Mouse (Mus musculus): ENCODE data around the gene Dus2. TPM values are rescaled to one million over a fixed set of nuclear protein-coding genes. Genes with fewer than 3 reads are reported as not detected.

The Dus2 gene
- polyA plus RNA-seq (2016; fragmentation: Nextera tagmentation; extraction: Ambion mirVana), result 25.3 and 26.6 TPM in 2 replicates

DNA sequence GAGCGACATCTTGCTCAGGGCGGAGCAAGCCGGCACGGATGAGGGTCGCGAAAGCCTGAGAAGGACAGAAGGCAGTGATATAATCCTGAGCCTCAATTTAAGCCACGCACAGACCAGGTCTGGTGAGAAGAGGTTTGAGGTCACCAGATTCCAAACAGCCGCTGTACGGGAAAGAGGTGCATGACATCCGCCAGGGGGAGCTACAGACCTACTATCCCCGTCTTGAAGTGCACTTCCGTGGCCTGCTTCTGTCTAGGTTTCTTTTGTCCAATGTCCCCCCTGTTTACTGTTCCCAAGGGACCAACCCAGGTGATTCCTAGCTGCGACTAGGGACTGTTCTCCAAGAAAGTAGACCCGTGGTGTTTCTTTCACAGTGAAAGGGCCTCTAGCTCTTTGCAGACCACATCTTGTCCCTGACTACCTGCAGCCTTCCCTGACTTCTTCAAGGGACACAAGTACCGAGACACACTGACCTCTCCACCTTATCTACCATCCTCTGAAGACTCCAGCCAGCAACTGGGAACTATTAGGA is at the start of gene Dus2:
Dus2 (plus strand) TSS at position 482 of the 532 bp plus-strand sequence.
- H3K9me3 ChIP-seq, result no peaks in the 10 kb centered on the region
- no peak within 1 kb of the TSS for H3K27ac ChIP-seq
- H3K4me2 ChIP-seq (replicated peaks), result peak within 1 kb of the TSS; percentile 28
- H3K4me3 ChIP-seq, result peak within 1 kb of the TSS; percentile 5; the same call in 1 of the 2 replicates
- H3K27me3 ChIP-seq, result 0 out of 2 replicates have a peak, but pooled peaks cover 3% of the 10 kb centered on the region
- ATAC-seq (ENCODE audit: insufficient number of reproducible peaks, insufficient read depth, low FRiP score, low TSS enrichment), result 0 out of 2 replicates have a peak, but pooled peaks have one; percentile 41
- no peaks in the 10 kb centered on the region for H3K36me3 ChIP-seq
- H3K9ac ChIP-seq, result no peak within 1 kb of the TSS
- H3K4me1 ChIP-seq, result no peaks in the 10 kb centered on the region
- 10% methylated on average over 15 of the region's 15 CpGs for WGBS

DNA sequence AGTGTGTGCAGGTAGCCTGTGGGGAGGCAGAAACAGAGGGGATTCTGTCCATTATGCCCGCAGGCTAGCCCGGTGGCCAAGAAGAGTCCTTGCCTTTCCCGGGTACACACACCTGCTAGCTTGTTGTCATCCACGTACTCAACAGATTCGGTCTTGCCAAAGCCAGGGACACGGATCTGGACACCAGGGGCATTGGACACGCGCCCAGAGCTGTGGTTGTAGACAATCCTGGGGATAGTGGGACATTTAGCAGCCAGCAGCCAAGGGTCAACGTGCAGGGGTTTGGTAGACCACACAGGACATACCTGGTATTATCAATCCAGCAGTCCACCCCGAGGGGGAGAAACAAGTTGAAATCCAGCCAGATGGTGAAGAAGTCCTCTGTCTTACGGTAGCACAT is 49.1 kb upstream of the Dus2 start:
- no peak for ATAC-seq (ENCODE audit: insufficient number of reproducible peaks, insufficient read depth, low FRiP score, low TSS enrichment)
- Histone ChIP-seq H3K4me3 (no peak overlapping the region), H3K4me1 (no peaks in the 10 kb centered on the region), H3K9ac (no peak overlapping the region), H3K27ac (no peak overlapping the region), H3K9me3 (no peaks in the 10 kb centered on the region), H3K27me3 (no peaks in the 10 kb centered on the region), H3K36me3 (peaks cover 53% of the 10 kb centered on the region), H3K4me2 (replicated peaks) (no peak overlapping the region)
- 90% methylated on average over 11 of the region's 11 CpGs for WGBS

DNA sequence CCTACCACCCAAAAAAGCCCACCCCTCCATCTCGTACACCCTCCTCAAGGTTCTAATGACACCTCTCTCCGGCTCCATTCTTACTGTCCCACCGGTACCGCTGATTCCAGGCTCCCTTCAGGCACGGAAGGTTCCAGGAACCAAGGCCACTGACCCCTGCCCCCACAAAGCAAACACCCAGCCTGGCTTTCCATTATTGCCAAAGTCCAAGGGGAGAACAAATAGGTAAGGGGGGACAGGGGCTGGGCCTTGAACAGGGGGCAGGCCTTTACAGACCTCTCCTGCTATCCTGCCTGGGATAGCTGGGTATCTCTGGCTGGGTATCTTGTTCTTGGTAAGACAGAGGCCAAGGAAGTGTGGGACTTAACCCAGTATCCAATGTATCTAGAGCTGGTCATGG is 48.6 kb upstream of the Dus2 start:
- Histone ChIP-seq H3K27ac (no peak overlapping the region), H3K4me3 (no peak overlapping the region), H3K4me2 (replicated peaks) (no peak overlapping the region), H3K36me3 (peaks cover 58% of the 10 kb centered on the region), H3K4me1 (no peaks in the 10 kb centered on the region), H3K9ac (0 out of 2 replicates have a peak overlapping the region, but pooled peaks have one; percentile 4), H3K27me3 (no peaks in the 10 kb centered on the region), H3K9me3 (no peaks in the 10 kb centered on the region)
- ATAC-seq (ENCODE audit: insufficient number of reproducible peaks, insufficient read depth, low FRiP score, low TSS enrichment), result no peak
- WGBS, result 93% methylated on average over 5 of the region's 5 CpGs

DNA sequence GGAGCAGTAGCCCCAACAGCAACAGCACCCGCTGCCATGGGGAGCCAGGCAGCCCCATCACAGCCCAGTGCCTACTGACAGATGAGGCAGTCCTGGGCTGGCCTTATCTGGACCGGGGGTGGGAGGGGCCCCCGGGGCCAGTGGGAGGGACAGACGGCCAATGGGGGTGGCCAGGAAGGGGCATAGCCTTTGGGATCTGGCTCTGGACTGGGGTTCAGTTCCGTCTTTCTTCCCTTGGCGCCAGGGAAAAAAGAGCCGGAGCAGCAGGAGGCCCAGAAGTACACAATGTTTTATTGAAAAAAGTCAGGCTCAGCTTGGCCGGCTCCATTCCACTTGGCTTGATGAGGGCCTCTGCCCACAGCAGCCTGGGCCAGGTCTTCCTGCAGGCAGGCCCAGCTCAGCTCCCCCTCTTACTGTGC is 47.8 kb upstream of the Dus2 start, which contains the start of gene Lcat:
Lcat (minus strand) TSS at position 62 of the 419 bp plus-strand sequence.
- 76% methylated on average over 7 of the region's 8 CpGs for WGBS
- 0 out of 2 replicates have a peak within 1 kb of the TSS, but pooled peaks have one; percentile 4 for H3K9ac ChIP-seq
- ATAC-seq (ENCODE audit: insufficient number of reproducible peaks, insufficient read depth, low FRiP score, low TSS enrichment), result no peak
- peaks cover 65% of the 10 kb centered on the region for H3K36me3 ChIP-seq
- H3K27me3 ChIP-seq, result no peaks in the 10 kb centered on the region
- no peak within 1 kb of the TSS for H3K27ac ChIP-seq
- H3K4me3 ChIP-seq, result no peak within 1 kb of the TSS
- H3K9me3 ChIP-seq, result no peaks in the 10 kb centered on the region
- no peaks in the 10 kb centered on the region for H3K4me1 ChIP-seq
- no peak within 1 kb of the TSS for H3K4me2 ChIP-seq (replicated peaks)

DNA sequence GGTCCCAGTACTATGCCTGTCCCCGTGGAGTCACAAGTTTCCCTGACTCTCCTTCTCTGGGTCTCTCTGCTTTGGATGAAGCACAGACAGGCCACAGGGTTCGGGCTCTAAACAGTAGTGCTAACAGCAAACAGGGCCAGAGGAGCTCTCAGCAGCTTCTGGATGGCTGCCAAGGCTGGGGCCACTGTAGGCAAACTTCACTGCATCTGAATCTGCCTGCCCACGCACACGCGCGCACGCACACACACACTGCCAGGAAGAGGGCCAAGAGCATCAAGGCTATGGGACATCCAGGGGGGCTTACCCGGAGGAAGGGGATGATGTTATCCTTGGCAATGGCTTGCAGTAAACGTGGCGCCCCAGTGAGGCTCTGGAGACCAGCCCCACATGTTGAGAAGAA is 41.8 kb upstream of the Dus2 start:
- no peak for ATAC-seq (ENCODE audit: insufficient number of reproducible peaks, insufficient read depth, low FRiP score, low TSS enrichment)
- no peak overlapping the region for H3K4me2 ChIP-seq (replicated peaks)
- no peaks in the 10 kb centered on the region for H3K9me3 ChIP-seq
- no peak overlapping the region for H3K27ac ChIP-seq
- no peak overlapping the region for H3K9ac ChIP-seq
- 88% methylated on average over 10 of the region's 10 CpGs for WGBS
- no peaks in the 10 kb centered on the region for H3K27me3 ChIP-seq
- no peak overlapping the region for H3K4me3 ChIP-seq
- peaks cover 90% of the 10 kb centered on the region for H3K36me3 ChIP-seq
- H3K4me1 ChIP-seq, result no peaks in the 10 kb centered on the region

DNA sequence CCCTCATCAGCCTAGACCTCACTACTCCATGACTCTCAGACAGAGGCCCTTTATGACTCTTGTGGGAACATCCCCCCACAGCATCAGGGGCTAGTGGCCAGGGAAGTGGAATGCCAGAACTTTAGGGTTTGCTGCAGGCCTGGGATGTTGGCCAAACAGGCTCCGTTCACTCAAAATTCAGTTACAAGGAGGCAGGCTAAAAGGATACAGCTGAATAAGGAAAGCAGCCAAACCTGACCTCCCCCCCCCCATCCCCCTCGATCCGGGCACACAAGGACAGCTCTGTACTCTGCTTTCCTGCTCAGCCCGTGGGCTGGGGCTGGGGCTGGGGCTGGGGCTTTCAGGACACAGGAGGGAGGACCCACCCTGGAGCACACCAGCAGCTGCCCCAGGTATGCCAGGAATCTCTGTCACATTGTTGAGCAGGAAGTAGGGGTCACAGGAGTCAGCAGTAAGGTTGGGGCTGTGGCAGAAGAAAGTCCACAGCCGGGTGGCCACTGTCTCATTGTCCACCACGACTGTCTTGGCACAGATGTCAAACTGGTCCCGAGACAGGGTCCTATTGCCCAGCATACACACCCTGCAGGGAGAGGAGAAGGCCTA is 40.0 kb upstream of the Dus2 start:
- 0 out of 2 replicates have a peak overlapping the region, but pooled peaks have one; percentile 43 for H3K27ac ChIP-seq
- peaks cover 84% of the 10 kb centered on the region for H3K36me3 ChIP-seq
- H3K9me3 ChIP-seq, result no peaks in the 10 kb centered on the region
- H3K4me1 ChIP-seq, result no peaks in the 10 kb centered on the region
- 13% methylated on average over 7 of the region's 7 CpGs for WGBS
- H3K4me2 ChIP-seq (replicated peaks), result no peak overlapping the region
- H3K4me3 ChIP-seq, result no peak overlapping the region
- H3K27me3 ChIP-seq, result no peaks in the 10 kb centered on the region
- H3K9ac ChIP-seq, result no peak overlapping the region
- peak; percentile 13; the same call in 1 of the 2 replicates for ATAC-seq (ENCODE audit: insufficient number of reproducible peaks, insufficient read depth, low FRiP score, low TSS enrichment)

DNA sequence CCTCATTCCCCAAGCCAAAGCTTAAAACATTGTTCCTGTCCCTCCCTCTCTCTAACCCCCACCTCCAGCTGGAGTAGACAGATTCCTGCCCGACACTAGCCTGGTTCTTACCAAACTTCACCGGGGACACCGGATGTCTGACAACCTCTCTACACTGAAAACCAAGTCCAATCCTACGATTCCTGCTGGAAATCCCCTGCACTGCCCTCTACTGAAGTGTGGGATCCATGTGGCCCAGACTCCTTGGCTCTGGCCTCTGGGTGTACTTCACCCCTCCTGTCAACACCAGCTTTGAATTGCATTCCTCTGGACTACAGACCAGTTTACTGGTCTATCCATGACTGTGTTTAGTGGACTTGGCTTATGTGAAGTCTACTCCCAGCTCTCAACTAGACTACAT is 34.6 kb upstream of the Dus2 start:
- Histone ChIP-seq H3K9me3 (no peaks in the 10 kb centered on the region), H3K4me3 (no peak overlapping the region), H3K27ac (no peak overlapping the region), H3K27me3 (no peaks in the 10 kb centered on the region), H3K36me3 (peaks cover 59% of the 10 kb centered on the region), H3K4me2 (replicated peaks) (no peak overlapping the region), H3K4me1 (no peaks in the 10 kb centered on the region), H3K9ac (no peak overlapping the region)
- no peak for ATAC-seq (ENCODE audit: insufficient number of reproducible peaks, insufficient read depth, low FRiP score, low TSS enrichment)
- WGBS, result 93% methylated on average over 4 of the region's 4 CpGs

DNA sequence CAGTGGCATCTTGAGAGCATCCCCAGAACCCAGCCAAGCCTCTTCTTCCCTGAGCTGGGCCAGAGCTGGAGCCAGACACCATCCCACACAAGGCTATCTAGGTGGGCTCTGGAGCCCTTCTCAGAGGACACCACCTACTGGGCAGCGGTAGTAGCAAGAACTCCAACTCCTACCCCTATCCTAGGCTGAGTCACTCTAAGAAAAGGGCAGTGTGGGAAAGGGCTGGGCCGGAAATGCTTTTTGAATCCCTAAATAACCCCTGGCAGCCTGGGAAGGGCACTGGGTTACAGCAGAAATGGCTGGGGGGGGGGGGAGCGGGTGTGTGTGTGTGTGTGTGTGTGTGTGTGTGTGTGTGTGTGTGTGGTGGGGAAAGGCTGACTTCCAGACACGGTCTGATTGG is 33.3 kb upstream of the Dus2 start:
- Histone ChIP-seq H3K9me3 (no peaks in the 10 kb centered on the region), H3K9ac (no peak overlapping the region), H3K27me3 (no peaks in the 10 kb centered on the region), H3K4me3 (no peak overlapping the region), H3K4me2 (replicated peaks) (no peak overlapping the region), H3K27ac (no peak overlapping the region), H3K36me3 (peaks cover 53% of the 10 kb centered on the region), H3K4me1 (no peaks in the 10 kb centered on the region; the same call in 1 of the 2 replicates)
- ATAC-seq (ENCODE audit: insufficient number of reproducible peaks, insufficient read depth, low FRiP score, low TSS enrichment), result no peak
- WGBS, result 66% methylated on average over 3 of the region's 4 CpGs

DNA sequence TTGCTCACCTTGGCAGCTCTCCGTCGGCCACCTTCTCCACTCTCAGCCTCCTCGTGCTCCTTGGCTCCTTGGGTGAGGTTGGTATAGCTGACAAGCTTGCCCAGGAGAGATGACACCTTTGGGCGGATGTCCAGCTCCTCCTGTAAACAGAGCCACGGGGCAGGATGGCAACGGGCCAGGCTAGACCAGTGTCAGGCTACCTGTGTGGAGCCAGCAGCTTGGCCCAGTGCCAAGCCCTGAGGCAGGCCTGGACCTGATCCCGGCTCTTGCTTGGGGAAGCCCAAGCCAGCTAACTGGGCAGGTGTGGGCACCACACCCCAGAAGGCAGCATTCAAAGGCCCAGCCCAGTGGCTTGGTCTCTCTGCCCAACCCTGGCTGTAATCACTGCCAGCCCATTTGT is 31.8 kb upstream of the Dus2 start:
- Histone ChIP-seq H3K27ac (no peak overlapping the region), H3K4me2 (replicated peaks) (no peak overlapping the region), H3K4me3 (no peak overlapping the region), H3K27me3 (no peaks in the 10 kb centered on the region), H3K36me3 (peaks cover 38% of the 10 kb centered on the region), H3K4me1 (peaks cover 6% of the 10 kb centered on the region), H3K9ac (no peak overlapping the region), H3K9me3 (no peaks in the 10 kb centered on the region)
- no peak for ATAC-seq (ENCODE audit: insufficient number of reproducible peaks, insufficient read depth, low FRiP score, low TSS enrichment)
- 86% methylated on average over 7 of the region's 7 CpGs for WGBS

DNA sequence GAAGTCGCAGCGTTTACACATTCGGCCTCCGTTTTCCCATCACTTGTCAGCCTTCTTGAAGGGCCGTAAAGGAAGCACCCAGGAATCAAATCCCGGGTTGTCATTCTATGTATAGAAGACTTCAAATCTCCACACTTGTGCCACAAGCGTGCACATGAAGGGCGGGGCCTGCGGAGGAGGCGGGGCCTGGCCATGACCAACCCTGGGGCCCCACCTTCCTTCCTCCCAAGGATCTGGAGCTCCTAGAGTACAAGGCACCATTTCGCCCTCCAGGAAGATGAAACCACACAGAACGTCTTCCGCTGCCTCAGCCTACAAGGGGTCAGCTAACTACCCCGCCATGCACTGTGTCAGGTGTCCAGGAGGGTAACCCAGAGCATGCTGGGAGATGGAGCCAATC is 30.0 kb upstream of the Dus2 start:
- 76% methylated on average over 14 of the region's 14 CpGs for WGBS

DNA sequence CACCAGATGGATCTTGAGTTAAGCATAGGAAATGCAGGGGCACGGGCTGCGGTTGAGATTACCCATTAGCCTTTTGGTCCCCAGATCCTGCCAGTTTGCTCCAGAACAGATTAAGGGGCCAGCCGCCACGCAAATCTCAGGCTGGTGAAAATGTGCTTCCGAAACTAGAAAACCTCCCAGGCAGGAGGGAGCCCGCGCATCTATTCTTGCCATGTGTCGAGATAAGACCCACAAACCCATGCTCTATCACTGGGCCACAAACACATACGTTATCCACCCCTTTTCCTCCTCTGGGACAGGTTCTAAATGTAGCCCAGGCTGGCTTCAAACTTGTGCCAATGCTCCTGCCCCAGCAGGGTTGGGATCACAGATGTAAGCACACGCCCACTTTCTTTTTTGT is 29.6 kb upstream of the Dus2 start:
- WGBS, result 83% methylated on average over 10 of the region's 10 CpGs
- Histone ChIP-seq H3K9me3 (no peaks in the 10 kb centered on the region), H3K4me2 (replicated peaks) (no peak overlapping the region), H3K27me3 (no peaks in the 10 kb centered on the region), H3K9ac (no peak overlapping the region), H3K27ac (no peak overlapping the region), H3K36me3 (peaks cover 26% of the 10 kb centered on the region), H3K4me1 (peaks cover 19% of the 10 kb centered on the region), H3K4me3 (no peak overlapping the region)
- no peak for ATAC-seq (ENCODE audit: insufficient number of reproducible peaks, insufficient read depth, low FRiP score, low TSS enrichment)

More for the DNA sequence above, 30.0 kb upstream of the Dus2 start:
- Histone ChIP-seq H3K4me3 (no peak overlapping the region), H3K27ac (no peak overlapping the region), H3K4me1 (peaks cover 15% of the 10 kb centered on the region), H3K4me2 (replicated peaks) (no peak overlapping the region), H3K9me3 (no peaks in the 10 kb centered on the region), H3K27me3 (no peaks in the 10 kb centered on the region), H3K36me3 (peaks cover 28% of the 10 kb centered on the region), H3K9ac (no peak overlapping the region)
- no peak for ATAC-seq (ENCODE audit: insufficient number of reproducible peaks, insufficient read depth, low FRiP score, low TSS enrichment)
